Mouse (Mus musculus): ENCODE results near the gene Wfikkn2. TPM values are rescaled to one million over a fixed set of nuclear protein-coding genes. Genes with fewer than 3 reads are reported as not detected.

The Wfikkn2 gene
- polyA plus RNA-seq, 1 experiment from 2014 or later, result 0.31 TPM

GRCm38 (mm10) chr11:94255733-94256132 lies 9.9 kb upstream of the Wfikkn2 start:
- Histone ChIP-seq H3K9ac (no peak overlapping the region), H3K36me3 (no peaks in the 10 kb centered on the region), H3K4me2 (no peak overlapping the region), H3K4me1 (peaks cover 21% of the 10 kb centered on the region), H3K27ac (no peak overlapping the region), H3K27me3 (replicated peaks) (peaks cover 24% of the 10 kb centered on the region; the same call in 1 of the 2 replicates), H3K9me3 (replicated peaks) (no peaks in the 10 kb centered on the region), H3K4me3 (no peak overlapping the region)
- 62% methylated on average over 5 of the region's 5 CpGs for WGBS (ENCODE audit: insufficient replicate concordance)
- ATAC-seq, result no peak

GRCm38 (mm10) chr11:94253691-94254090 lies 7.9 kb upstream of the Wfikkn2 start:
- ATAC-seq, result no peak
- WGBS (ENCODE audit: insufficient replicate concordance), result 60% methylated on average over 10 of the region's 10 CpGs
- H3K27me3 ChIP-seq (replicated peaks), result peaks cover 24% of the 10 kb centered on the region; the same call in 1 of the 2 replicates

GRCm38 (mm10) chr11:94253156-94253555 lies 7.4 kb upstream of the Wfikkn2 start:
- no peak overlapping the region for H3K4me2 ChIP-seq
- H3K4me3 ChIP-seq, result no peak overlapping the region
- 63% methylated on average over 9 of the region's 9 CpGs for WGBS (ENCODE audit: insufficient replicate concordance)

More at GRCm38 (mm10) chr11:94253691-94254090, 7.9 kb upstream of the Wfikkn2 start:
- Histone ChIP-seq H3K9ac (no peak overlapping the region), H3K4me2 (no peak overlapping the region), H3K36me3 (no peaks in the 10 kb centered on the region), H3K27ac (no peak overlapping the region), H3K9me3 (replicated peaks) (no peaks in the 10 kb centered on the region), H3K4me3 (no peak overlapping the region), H3K4me1 (0 out of 2 replicates have a peak, but pooled peaks cover 9% of the 10 kb centered on the region)

GRCm38 (mm10) chr11:94246789-94247061 lies 920 bp upstream of the Wfikkn2 start:
- H3K9ac ChIP-seq, result no peak overlapping the region
- WGBS (ENCODE audit: insufficient replicate concordance), result 70% methylated on average over 8 of the region's 8 CpGs
- H3K9me3 ChIP-seq (replicated peaks), result no peaks in the 10 kb centered on the region
- no peak overlapping the region for H3K4me2 ChIP-seq
- no peak overlapping the region for H3K27ac ChIP-seq
- peaks cover 54% of the 10 kb centered on the region for H3K27me3 ChIP-seq (replicated peaks)
- H3K36me3 ChIP-seq, result no peaks in the 10 kb centered on the region
- peaks cover 21% of the 10 kb centered on the region for H3K4me1 ChIP-seq
- no peak overlapping the region for H3K4me3 ChIP-seq
- no peak for ATAC-seq

More at GRCm38 (mm10) chr11:94253156-94253555, 7.4 kb upstream of the Wfikkn2 start:
- Histone ChIP-seq H3K9ac (no peak overlapping the region), H3K36me3 (no peaks in the 10 kb centered on the region), H3K4me1 (0 out of 2 replicates have a peak, but pooled peaks cover 9% of the 10 kb centered on the region), H3K9me3 (replicated peaks) (no peaks in the 10 kb centered on the region), H3K27me3 (replicated peaks) (peaks cover 24% of the 10 kb centered on the region; the same call in 1 of the 2 replicates), H3K27ac (no peak overlapping the region)
- no peak for ATAC-seq

GRCm38 (mm10) chr11:94244385-94244784 lies 1.4 kb downstream of the Wfikkn2 start:
- no peaks in the 10 kb centered on the region for H3K36me3 ChIP-seq
- no peak overlapping the region for H3K9ac ChIP-seq
- peaks cover 64% of the 10 kb centered on the region for H3K27me3 ChIP-seq (replicated peaks)
- ATAC-seq, result no peak
- peaks cover 23% of the 10 kb centered on the region for H3K4me1 ChIP-seq
- H3K27ac ChIP-seq, result no peak overlapping the region
- 56% methylated on average over 9 of the region's 9 CpGs for WGBS (ENCODE audit: insufficient replicate concordance)
- no peak overlapping the region for H3K4me3 ChIP-seq
- no peaks in the 10 kb centered on the region for H3K9me3 ChIP-seq (replicated peaks)
- no peak overlapping the region for H3K4me2 ChIP-seq

- Histone ChIP-seq H3K27ac (no peak overlapping the region), H3K4me1 (peaks cover 23% of the 10 kb centered on the region), H3K9ac (0 out of 2 replicates have a peak overlapping the region, but pooled peaks have one; percentile 39), H3K36me3 (no peaks in the 10 kb centered on the region), H3K27me3 (replicated peaks) (peaks cover 64% of the 10 kb centered on the region), H3K4me2 (peak overlapping the region; percentile 64), H3K4me3 (0 out of 2 replicates have a peak overlapping the region, but pooled peaks have one; percentile 23), H3K9me3 (replicated peaks) (no peaks in the 10 kb centered on the region)
- ATAC-seq, result peak; percentile 41
- 39% methylated on average over 15 of the region's 15 CpGs for WGBS (ENCODE audit: insufficient replicate concordance)
Measured at GRCm38 (mm10) chr11:94243422-94244180, 2.2 kb downstream of the Wfikkn2 start.

- ATAC-seq, result peak; percentile 33; the same call in 1 of the 2 replicates
- 11% methylated on average over 29 of the region's 29 CpGs for WGBS (ENCODE audit: insufficient replicate concordance)
- Histone ChIP-seq H3K27ac (no peak overlapping the region), H3K9me3 (replicated peaks) (no peaks in the 10 kb centered on the region), H3K4me3 (peak overlapping the region; percentile 23), H3K27me3 (replicated peaks) (peaks cover 65% of the 10 kb centered on the region), H3K4me1 (peaks cover 23% of the 10 kb centered on the region), H3K9ac (peak overlapping the region; percentile 39), H3K4me2 (peak overlapping the region; percentile 64), H3K36me3 (no peaks in the 10 kb centered on the region)
Measured at GRCm38 (mm10) chr11:94242760-94243421, 2.9 kb downstream of the Wfikkn2 start.

GRCm38 (mm10) chr11:94239706-94240105 lies 6.1 kb downstream of the Wfikkn2 start:
- H3K4me2 ChIP-seq, result no peak overlapping the region
- H3K27ac ChIP-seq, result no peak overlapping the region
- H3K4me3 ChIP-seq, result no peak overlapping the region
- H3K4me1 ChIP-seq, result peaks cover 43% of the 10 kb centered on the region
- WGBS (ENCODE audit: insufficient replicate concordance), result 42% methylated on average over 9 of the region's 9 CpGs
- no peak overlapping the region for H3K9ac ChIP-seq
- H3K9me3 ChIP-seq (replicated peaks), result no peaks in the 10 kb centered on the region
- H3K27me3 ChIP-seq (replicated peaks), result peaks cover 43% of the 10 kb centered on the region
- H3K36me3 ChIP-seq, result no peaks in the 10 kb centered on the region
- no peak for ATAC-seq

- no peak overlapping the region for H3K4me3 ChIP-seq
- no peak overlapping the region for H3K27ac ChIP-seq
- no peak overlapping the region for H3K4me2 ChIP-seq
- peaks cover 34% of the 10 kb centered on the region for H3K27me3 ChIP-seq (replicated peaks)
- peaks cover 47% of the 10 kb centered on the region for H3K4me1 ChIP-seq
- ATAC-seq, result no peak
- H3K9me3 ChIP-seq (replicated peaks), result no peaks in the 10 kb centered on the region
- 84% methylated on average over 8 of the region's 8 CpGs for WGBS (ENCODE audit: insufficient replicate concordance)
- H3K9ac ChIP-seq, result no peak overlapping the region
- H3K36me3 ChIP-seq, result no peaks in the 10 kb centered on the region
Measured at GRCm38 (mm10) chr11:94238786-94239185, 7.0 kb downstream of the Wfikkn2 start.

GRCm38 (mm10) chr11:94236074-94236473 lies 9.7 kb downstream of the Wfikkn2 start:
- WGBS (ENCODE audit: insufficient replicate concordance), result 31% methylated on average over 3 of the region's 3 CpGs
- ATAC-seq, result peak; percentile 79
- no peaks in the 10 kb centered on the region for H3K9me3 ChIP-seq (replicated peaks)
- peaks cover 10% of the 10 kb centered on the region; the same call in 1 of the 2 replicates for H3K27me3 ChIP-seq (replicated peaks)
- no peaks in the 10 kb centered on the region for H3K36me3 ChIP-seq
- no peak overlapping the region for H3K27ac ChIP-seq
- no peak overlapping the region for H3K4me3 ChIP-seq
- no peak overlapping the region for H3K9ac ChIP-seq
- H3K4me1 ChIP-seq, result peaks cover 43% of the 10 kb centered on the region
- H3K4me2 ChIP-seq, result peak overlapping the region; percentile 12; the same call in 1 of the 2 replicates

GRCm38 (mm10) chr11:94234857-94235256 lies 10.9 kb downstream of the Wfikkn2 start:
- peaks cover 7% of the 10 kb centered on the region; the same call in 1 of the 2 replicates for H3K27me3 ChIP-seq (replicated peaks)
- 83% methylated on average over 8 of the region's 8 CpGs for WGBS (ENCODE audit: insufficient replicate concordance)
- no peak overlapping the region for H3K9ac ChIP-seq
- no peak overlapping the region for H3K4me3 ChIP-seq
- no peaks in the 10 kb centered on the region for H3K36me3 ChIP-seq
- no peaks in the 10 kb centered on the region for H3K9me3 ChIP-seq (replicated peaks)
- 0 out of 2 replicates have a peak overlapping the region, but pooled peaks have one; percentile 1 for H3K4me2 ChIP-seq
- peaks cover 55% of the 10 kb centered on the region for H3K4me1 ChIP-seq
- H3K27ac ChIP-seq, result peak overlapping the region; percentile 48; the same call in 1 of the 2 replicates
- no peak for ATAC-seq

- Histone ChIP-seq H3K27me3 (replicated peaks) (peaks cover 6% of the 10 kb centered on the region; the same call in 1 of the 2 replicates), H3K9me3 (replicated peaks) (no peaks in the 10 kb centered on the region), H3K4me1 (peaks cover 58% of the 10 kb centered on the region), H3K36me3 (no peaks in the 10 kb centered on the region), H3K9ac (no peak overlapping the region), H3K27ac (peak overlapping the region; percentile 48; the same call in 1 of the 2 replicates), H3K4me3 (no peak overlapping the region), H3K4me2 (0 out of 2 replicates have a peak overlapping the region, but pooled peaks have one; percentile 1)
- WGBS (ENCODE audit: insufficient replicate concordance), result 53% methylated on average over 12 of the region's 12 CpGs
- ATAC-seq, result peak; percentile 65
Measured at GRCm38 (mm10) chr11:94234380-94234779, 11.4 kb downstream of the Wfikkn2 start.

All from liver, embryonic 12.5 days (tissue).